Comparison of ENCODE assay signal across 8 mouse cellular contexts in the genomic region with DNA sequence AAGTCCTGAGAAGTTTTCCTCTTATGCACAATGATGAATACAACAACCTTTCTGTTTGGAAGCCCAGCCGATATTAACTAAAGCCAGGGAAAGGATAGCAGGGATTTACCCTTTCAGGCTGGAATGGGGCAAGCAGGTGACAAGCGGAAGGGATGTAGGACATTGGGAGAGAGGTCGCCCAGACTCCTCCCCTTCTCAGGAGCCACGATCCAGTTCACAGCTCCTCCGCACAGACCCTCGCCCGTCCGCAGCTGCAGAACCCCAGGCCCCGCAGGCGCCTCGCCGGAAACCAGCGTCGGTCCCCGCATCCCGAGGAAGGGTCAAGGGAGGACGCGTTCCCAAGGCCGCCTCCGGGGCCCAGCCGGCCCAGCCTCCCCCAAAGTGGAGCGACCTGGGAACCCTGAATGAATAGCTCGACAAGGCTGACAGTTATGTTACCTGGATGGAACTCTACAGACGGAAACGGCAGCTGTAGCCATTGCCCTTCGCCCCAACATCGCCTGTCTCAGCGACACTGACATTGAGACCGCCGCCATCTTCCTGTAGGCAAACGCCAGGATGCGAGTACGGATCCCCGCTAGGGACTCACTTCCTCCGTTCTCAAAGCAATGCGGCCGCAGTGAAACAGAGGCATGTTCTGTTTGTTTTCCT. TPM values are rescaled to one million over a fixed set of nuclear protein-coding genes. Genes with fewer than 3 reads are reported as not detected.
DNase-seq lines count a peak whose midpoint lies in the region; ATAC-seq and TF ChIP-seq lines count a peak whose summit lies in the region.

No protein-coding gene starts in this region.

- TF ChIP-seq EP300 in MEL (IDR thresholded peaks at IDR 0.05; ENCODE audit: low read depth in 1 of 2, low read length in 2 of 2), result 0 out of 4 replicates have a peak, but pooled peaks of 1 of the 2 experiments have one; percentile 4

- TF ChIP-seq RAD21 in MEL (IDR thresholded peaks at IDR 0.05; ENCODE audit: low read depth, low read length), result no peak

- peak overlapping the region; percentile 81 for H3K27ac ChIP-seq in MEL (ENCODE audit: control insufficient read depth, low read depth, low read length)
- peak overlapping the region; percentile 94 for H3K27ac ChIP-seq in cerebellum, adult 2 months (ENCODE audit: insufficient read depth, low read length)
- H3K27ac ChIP-seq in lung, embryonic 16.5 days (ENCODE audit: low read length), result peak overlapping the region; percentile 14; the same call in 1 of the 2 replicates

- H3K9me3 ChIP-seq in MEL (replicated peaks; ENCODE audit: insufficient read depth, low read length), result no peaks in the 10 kb centered on the region
- H3K9me3 ChIP-seq in lung, embryonic 16.5 days (ENCODE audit: control insufficient read depth, low read length), result no peaks in the 10 kb centered on the region

- H3K4me3 ChIP-seq in MEL (ENCODE audit: control insufficient read depth in 1 of 2, insufficient read depth in 1 of 2, low read depth in 2 of 2, low read length in 2 of 2), result peak overlapping the region; percentile 93 to 99
- H3K4me3 ChIP-seq in cerebellum, adult 2 months (replicated peaks; ENCODE audit: insufficient read depth, low read depth, low read length), result peak overlapping the region; percentile 90
- peak overlapping the region; percentile 79 for H3K4me3 ChIP-seq in lung, embryonic 16.5 days (ENCODE audit: low read length)

- H3K79me2 ChIP-seq in MEL (ENCODE audit: control insufficient read depth, insufficient read depth, low read length, poor library complexity), result peaks cover 15% of the 10 kb centered on the region

- under 1% methylated on average over 37 of the region's 37 CpGs for WGBS in cerebellum, adult 2 months
- WGBS in lung, embryonic 16.5 days, result under 1% methylated on average over 37 of the region's 37 CpGs

- peak overlapping the region; percentile 97 for H3K9ac ChIP-seq in MEL (ENCODE audit: control insufficient read depth, low read depth, low read length, poor library complexity, severe bottlenecking)
- peak overlapping the region; percentile 77 for H3K9ac ChIP-seq in lung, embryonic 16.5 days (ENCODE audit: low read length)

- TF ChIP-seq POLR2A in MEL (IDR thresholded peaks at IDR 0.05; ENCODE audit: control insufficient read depth in 1 of 2, insufficient read depth in 1 of 2, low read depth in 1 of 2, low read length in 2 of 2, poor library complexity in 1 of 2), result peak; percentile 55 to 76; a peak in 2 of 4 replicates
- TF ChIP-seq POLR2A in cerebellum, adult 2 months (IDR thresholded peaks at IDR 0.05; ENCODE audit: borderline replicate concordance, insufficient read depth, low read length), result peak; percentile 83; the same call in 1 of the 2 replicates

- peaks cover 2 to 6% of the 10 kb centered on the region in 2 experiments; a peak in 2 of 4 replicates for H3K27me3 ChIP-seq in MEL (ENCODE audit: control insufficient read depth in 1 of 2, insufficient read depth in 2 of 2, low read length in 2 of 2)
- H3K27me3 ChIP-seq in cerebellum, adult 2 months (ENCODE audit: control insufficient read depth, insufficient read depth, low read length), result no peaks in the 10 kb centered on the region
- no peaks in the 10 kb centered on the region for H3K27me3 ChIP-seq in lung, embryonic 16.5 days (ENCODE audit: control insufficient read depth, insufficient read depth, low read depth, low read length)

- H3K36me3 ChIP-seq in MEL (ENCODE audit: control insufficient read depth in 1 of 2, insufficient read depth in 2 of 2, low read length in 2 of 2), result peaks cover 0 to 6% of the 10 kb centered on the region in 2 experiments; a peak in 3 of 4 replicates
- H3K36me3 ChIP-seq in lung, embryonic 16.5 days (ENCODE audit: control insufficient read depth, insufficient read depth, low read length), result peaks cover 2% of the 10 kb centered on the region

- peak; percentile 95 for DNase-seq in MEL (ENCODE audit: low read depth, low spot score)
- peak; percentile 93 to 97 for DNase-seq in cerebellum, adult 2 months
- peak; percentile 92 for DNase-seq in forelimb bud, embryonic 11.5 days (ENCODE audit: low read depth, low spot score)
- DNase-seq in layer of hippocampus, adult 9-10 months (ENCODE audit: low spot score), result peak; percentile 88
- DNase-seq in ovary, postnatal 10 days (ENCODE audit: low spot score), result peak; percentile 96
- peak; percentile 91 to 97 for DNase-seq in thymus, postnatal 10 days (ENCODE audit: low spot score in 2 of 2)

- peak overlapping the region; percentile 79 for H3K4me2 ChIP-seq in lung, embryonic 16.5 days (ENCODE audit: low read depth, low read length)

- peak; percentile 93 to 97 for ATAC-seq in hematopoietic stem cell, adult 5-6 weeks (replicated peaks in 1 of 2; ENCODE audit: insufficient read depth in 1 of 2, low FRiP score in 2 of 2, low TSS enrichment in 1 of 2, low read depth in 1 of 2, poor library complexity in 2 of 2, severe bottlenecking in 2 of 2)
- ATAC-seq in lung, embryonic 16.5 days (ENCODE audit: low read depth), result peak; percentile 90

- peaks cover 3 to 5% of the 10 kb centered on the region in 2 experiments for H3K4me1 ChIP-seq in MEL (ENCODE audit: control insufficient read depth in 1 of 2, insufficient read depth in 2 of 2, low read length in 2 of 2)
- H3K4me1 ChIP-seq in cerebellum, adult 2 months (ENCODE audit: control insufficient read depth, insufficient read depth, low read length), result no peaks in the 10 kb centered on the region; the same call in 1 of the 2 replicates
- peaks cover 9% of the 10 kb centered on the region; the same call in 1 of the 2 replicates for H3K4me1 ChIP-seq in lung, embryonic 16.5 days (replicated peaks; ENCODE audit: control insufficient read depth, insufficient read depth, low read length)

- no peak for TF ChIP-seq CTCF in MEL (IDR thresholded peaks at IDR 0.05 in 2 of 3, conservative IDR thresholded peaks at IDR 0.05 in 1 of 3; ENCODE audit: control insufficient read depth in 1 of 3, insufficient read depth in 1 of 3, low read depth in 2 of 3, low read length in 3 of 3, poor library complexity in 1 of 3, severe bottlenecking in 1 of 3)
- TF ChIP-seq CTCF in cerebellum, adult 2 months (IDR thresholded peaks at IDR 0.05; ENCODE audit: borderline replicate concordance, insufficient read depth, low read depth, low read length), result no peak

TF ChIP-seq in MEL, 35 proteins besides CTCF, POLR2A, EP300 and RAD21:
- TF ChIP-seq RCOR1 (IDR thresholded peaks at IDR 0.05; ENCODE audit: low read depth, low read length) (peak; percentile 23; the same call in 1 of the 2 replicates), ELF1 (IDR thresholded peaks at IDR 0.05; ENCODE audit: low read depth, low read length) (peak; percentile 56; the same call in 1 of the 2 replicates), ETS1 (IDR thresholded peaks at IDR 0.05; ENCODE audit: low read depth, low read length) (peak; percentile 22), GABPA (IDR thresholded peaks at IDR 0.05; ENCODE audit: low read depth, low read length) (no peak), MAX (IDR thresholded peaks at IDR 0.05; ENCODE audit: low read length) (peak; percentile 45), TCF12 (IDR thresholded peaks at IDR 0.05; ENCODE audit: low read depth, low read length) (peak; percentile 66), MXI1 (IDR thresholded peaks at IDR 0.05; ENCODE audit: low read depth, low read length) (peak; percentile 68), USF1 (IDR thresholded peaks at IDR 0.05; ENCODE audit: low read depth, low read length) (0 out of 2 replicates have a peak, but pooled peaks have one; percentile 3), ZKSCAN1 (IDR thresholded peaks at IDR 0.05; ENCODE audit: low read depth, low read length) (no peak), MEF2A (IDR thresholded peaks at IDR 0.05; ENCODE audit: extremely low read depth, insufficient replicate concordance, low read depth, low read length, poor library complexity, severe bottlenecking) (no peak), POLR2AphosphoS5 (IDR thresholded peaks at IDR 0.05; ENCODE audit: borderline replicate concordance, low read depth, low read length) (no peak), NELFE (IDR thresholded peaks at IDR 0.05; ENCODE audit: low read depth, low read length) (peak; percentile 77), POLR2AphosphoS2 (IDR thresholded peaks at IDR 0.05; ENCODE audit: low read length) (peak; percentile 48; the same call in 1 of the 2 replicates), TBP (IDR thresholded peaks at IDR 0.05; ENCODE audit: low read depth, low read length) (peak; percentile 80), ZMIZ1 (IDR thresholded peaks at IDR 0.05; ENCODE audit: low read depth, low read length) (peak; percentile 46; the same call in 1 of the 2 replicates), HCFC1 (IDR thresholded peaks at IDR 0.05; ENCODE audit: low read depth, low read length) (peak; percentile 88), SIN3A (IDR thresholded peaks at IDR 0.05; ENCODE audit: low read length) (peak; percentile 87)

RNA-seq across cellular contexts. Expression of a gene that starts 0.4 kb away (rescaled TPM):
- total RNA-seq in MEL (2012; rRNA removed), result 176 and 189 TPM in 2 replicates
- 10 to 100 TPM in 1 of 2 experiments, not detected in 1; 76.8 TPM for polyA plus RNA-seq in MEL (2012; ENCODE audit: insufficient read depth in 1 of 2, insufficient read length in 2 of 2, low read depth in 1 of 2, low replicate concordance in 2 of 2, missing spikeins in 1 of 2)
- polyA plus RNA-seq in cerebellum, adult 2 months (2012; rRNA removed), result 156 and 161 TPM in 2 replicates
- total RNA-seq in hematopoietic stem cell, adult 5-6 weeks (2017), result 83.1 and 158 TPM in 2 replicates
- polyA plus RNA-seq in lung, embryonic 16.5 days (2015; fragmentation: Nextera tagmentation; extraction: Ambion mirVana), result 248 and 266 TPM in 2 replicates

Comparison
In these comparisons a context has a peak if more than half of its experiments do, and no peak if none do; other contexts are left out.
1. Peak in every context shown above with its lines: DNase-seq, ATAC-seq, H3K4me3 ChIP-seq and H3K27ac ChIP-seq.
2. H3K27ac ChIP-seq: peak in every context shown above with its lines; median percentile 94 in cerebellum, adult 2 months; 81 in MEL; 14 in lung, embryonic 16.5 days.